Comparison of ENCODE assay signal across 8 mouse cellular contexts in the genomic region with DNA sequence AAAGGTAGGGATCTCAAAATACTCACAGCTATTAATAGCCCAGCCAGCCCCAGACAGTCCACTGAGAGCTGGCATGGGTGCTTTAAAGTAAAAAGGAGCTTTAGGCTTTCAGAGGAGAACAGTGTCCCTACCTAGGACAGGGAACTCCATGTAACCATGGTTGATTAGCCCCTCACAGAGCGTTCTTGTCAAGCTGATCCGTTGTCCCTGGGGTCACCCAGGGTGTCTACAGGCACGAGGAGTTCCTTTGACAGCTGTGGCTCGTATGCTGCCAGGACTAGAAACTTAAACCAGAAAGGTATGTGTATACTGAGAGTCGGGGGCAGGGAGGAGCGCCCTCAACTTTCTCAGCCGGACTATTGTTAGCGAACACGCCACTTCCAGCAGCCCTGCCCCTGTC. TPM values are rescaled to one million over a fixed set of nuclear protein-coding genes. Genes with fewer than 3 reads are reported as not detected.
A peak's percentile ranks its signal among the peaks of the same experiment; 100 is the strongest.
DNase-seq lines count a peak whose midpoint lies in the region; ATAC-seq lines count a peak whose summit lies in the region.

No protein-coding gene starts in this region.

- H3K4me1 ChIP-seq in kidney, embryonic 14.5 days (ENCODE audit: control insufficient read depth, insufficient read depth, low read length): peaks cover 29% of the 10 kb centered on the region
- peaks cover 42% of the 10 kb centered on the region for H3K4me1 ChIP-seq in embryonic facial prominence, embryonic 15.5 days
- H3K4me1 ChIP-seq in hindbrain, embryonic 14.5 days (replicated peaks; ENCODE audit: control insufficient read depth, insufficient read depth, low read length): peaks cover 22% of the 10 kb centered on the region
- peaks cover 32% of the 10 kb centered on the region for H3K4me1 ChIP-seq in midbrain, embryonic 16.5 days (ENCODE audit: control insufficient read depth, insufficient read depth, low read length)

- 34% methylated on average over 9 of the region's 9 CpGs for WGBS in kidney, embryonic 14.5 days
- WGBS in embryonic facial prominence, embryonic 15.5 days: 27% methylated on average over 9 of the region's 9 CpGs
- WGBS in hindbrain, embryonic 14.5 days: 75% methylated on average over 9 of the region's 9 CpGs
- WGBS in midbrain, embryonic 16.5 days: 66% methylated on average over 9 of the region's 9 CpGs

- ATAC-seq in kidney, embryonic 14.5 days (ENCODE audit: low FRiP score, low TSS enrichment): no peak
- ATAC-seq in embryonic facial prominence, embryonic 15.5 days (ENCODE audit: insufficient number of reproducible peaks, low FRiP score, low TSS enrichment, low read depth): no peak
- no peak for ATAC-seq in hindbrain, embryonic 14.5 days (ENCODE audit: low FRiP score)
- no peak for ATAC-seq in midbrain, embryonic 16.5 days
- no peak for ATAC-seq in frontal cortex, adult (ENCODE audit: low TSS enrichment)

- peak overlapping the region; percentile 53 for H3K4me2 ChIP-seq in kidney, embryonic 14.5 days (replicated peaks; ENCODE audit: low read depth, low read length)
- peak overlapping the region; percentile 80 for H3K4me2 ChIP-seq in embryonic facial prominence, embryonic 15.5 days (replicated peaks)
- H3K4me2 ChIP-seq in hindbrain, embryonic 14.5 days (replicated peaks): peak overlapping the region; percentile 91
- H3K4me2 ChIP-seq in midbrain, embryonic 16.5 days (ENCODE audit: low read length): peak overlapping the region; percentile 77; the same call in 1 of the 2 replicates

- no peaks in the 10 kb centered on the region for H3K27me3 ChIP-seq in kidney, embryonic 14.5 days (ENCODE audit: control insufficient read depth, insufficient read depth, low read length)
- no peaks in the 10 kb centered on the region for H3K27me3 ChIP-seq in embryonic facial prominence, embryonic 15.5 days
- no peaks in the 10 kb centered on the region for H3K27me3 ChIP-seq in hindbrain, embryonic 14.5 days (ENCODE audit: control insufficient read depth, insufficient read depth, low read length)
- no peaks in the 10 kb centered on the region for H3K27me3 ChIP-seq in midbrain, embryonic 16.5 days (ENCODE audit: control insufficient read depth, insufficient read depth, low read depth, low read length)

- DNase-seq in kidney, adult 8-10 months: no peak
- DNase-seq in hindbrain, embryonic 14.5 days (ENCODE audit: low spot score): no peak
- DNase-seq in embryo, embryonic 10.5 days (ENCODE audit: low spot score): no peak
- no peak for DNase-seq in kidney, adult 11 months

- H3K9me3 ChIP-seq in kidney, embryonic 14.5 days (ENCODE audit: control insufficient read depth, low read length): no peaks in the 10 kb centered on the region
- H3K9me3 ChIP-seq in embryonic facial prominence, embryonic 15.5 days (replicated peaks): no peaks in the 10 kb centered on the region
- no peaks in the 10 kb centered on the region for H3K9me3 ChIP-seq in hindbrain, embryonic 14.5 days (ENCODE audit: control insufficient read depth, low read length)
- H3K9me3 ChIP-seq in midbrain, embryonic 16.5 days (replicated peaks; ENCODE audit: control insufficient read depth, low read length, poor library complexity, severe bottlenecking): no peaks in the 10 kb centered on the region

- H3K36me3 ChIP-seq in kidney, embryonic 14.5 days (ENCODE audit: control insufficient read depth, insufficient read depth, low read length): peaks cover 53% of the 10 kb centered on the region
- H3K36me3 ChIP-seq in embryonic facial prominence, embryonic 15.5 days: peaks cover 50% of the 10 kb centered on the region
- peaks cover 49% of the 10 kb centered on the region for H3K36me3 ChIP-seq in hindbrain, embryonic 14.5 days (replicated peaks; ENCODE audit: control insufficient read depth, insufficient read depth)
- H3K36me3 ChIP-seq in midbrain, embryonic 16.5 days (ENCODE audit: control insufficient read depth, insufficient read depth, low read length): peaks cover 31% of the 10 kb centered on the region

- H3K27ac ChIP-seq in kidney, embryonic 14.5 days (ENCODE audit: low read depth, low read length): peak overlapping the region; percentile 92; the same call in 1 of the 2 replicates
- H3K27ac ChIP-seq in embryonic facial prominence, embryonic 15.5 days (replicated peaks): peak overlapping the region; percentile 93; the same call in 1 of the 2 replicates
- H3K27ac ChIP-seq in hindbrain, embryonic 14.5 days: no peak overlapping the region
- no peak overlapping the region for H3K27ac ChIP-seq in midbrain, embryonic 16.5 days (ENCODE audit: low read length)

- peak overlapping the region; percentile 59 for H3K4me3 ChIP-seq in kidney, embryonic 14.5 days (ENCODE audit: low read length)
- peak overlapping the region; percentile 90 for H3K4me3 ChIP-seq in embryonic facial prominence, embryonic 15.5 days (replicated peaks)
- H3K4me3 ChIP-seq in hindbrain, embryonic 14.5 days (replicated peaks; ENCODE audit: low read length): peak overlapping the region; percentile 91; the same call in 1 of the 2 replicates
- H3K4me3 ChIP-seq in midbrain, embryonic 16.5 days (ENCODE audit: low read depth, low read length): no peak overlapping the region

- peak overlapping the region; percentile 72 for H3K9ac ChIP-seq in kidney, embryonic 14.5 days (ENCODE audit: low read depth, low read length)
- 0 out of 2 replicates have a peak overlapping the region, but pooled peaks have one; percentile 16 for H3K9ac ChIP-seq in embryonic facial prominence, embryonic 15.5 days
- peak overlapping the region; percentile 6; the same call in 1 of the 2 replicates for H3K9ac ChIP-seq in hindbrain, embryonic 14.5 days
- H3K9ac ChIP-seq in midbrain, embryonic 16.5 days (ENCODE audit: low read depth, low read length): no peak overlapping the region

RNA-seq across cellular contexts. Expression of gene Mea1, which starts 0.3 kb away (rescaled TPM):
- 148 and 174 TPM in 2 replicates for polyA plus RNA-seq in kidney, embryonic 14.5 days (2014; fragmentation: Nextera tagmentation; extraction: Ambion mirVana)
- polyA plus RNA-seq in embryonic facial prominence, embryonic 15.5 days (2015; fragmentation: Nextera tagmentation; extraction: Ambion mirVana): 150 and 161 TPM in 2 replicates
- 279 and 280 TPM in 2 replicates for polyA plus RNA-seq in hindbrain, embryonic 14.5 days (2014; fragmentation: Nextera tagmentation; extraction: Ambion mirVana)
- polyA plus RNA-seq in midbrain, embryonic 16.5 days (2015; fragmentation: Nextera tagmentation; extraction: Ambion mirVana): 285 and 318 TPM in 2 replicates

RNA-seq across cellular contexts. Expression of gene Klhdc3, which starts 1.8 kb away (rescaled TPM):
- 91.0 and 110 TPM in 2 replicates for polyA plus RNA-seq in kidney, embryonic 14.5 days (2014; fragmentation: Nextera tagmentation; extraction: Ambion mirVana)
- 129 and 134 TPM in 2 replicates for polyA plus RNA-seq in embryonic facial prominence, embryonic 15.5 days (2015; fragmentation: Nextera tagmentation; extraction: Ambion mirVana)
- 154 and 155 TPM in 2 replicates for polyA plus RNA-seq in hindbrain, embryonic 14.5 days (2014; fragmentation: Nextera tagmentation; extraction: Ambion mirVana)
- 173 TPM in 2 replicates for polyA plus RNA-seq in midbrain, embryonic 16.5 days (2015; fragmentation: Nextera tagmentation; extraction: Ambion mirVana)

RNA-seq across cellular contexts. Expression of gene Rrp36, which starts 4.8 kb away (rescaled TPM):
- polyA plus RNA-seq in kidney, embryonic 14.5 days (2014; fragmentation: Nextera tagmentation; extraction: Ambion mirVana): 54.0 and 66.5 TPM in 2 replicates
- polyA plus RNA-seq in embryonic facial prominence, embryonic 15.5 days (2015; fragmentation: Nextera tagmentation; extraction: Ambion mirVana): 61.9 and 64.9 TPM in 2 replicates
- polyA plus RNA-seq in hindbrain, embryonic 14.5 days (2014; fragmentation: Nextera tagmentation; extraction: Ambion mirVana): 41.6 and 44.7 TPM in 2 replicates
- polyA plus RNA-seq in midbrain, embryonic 16.5 days (2015; fragmentation: Nextera tagmentation; extraction: Ambion mirVana): 51.8 and 52.4 TPM in 2 replicates

RNA-seq across cellular contexts. Expression of gene Ppp2r5d, which starts 26.0 kb away (rescaled TPM):
- polyA plus RNA-seq in kidney, embryonic 14.5 days (2014; fragmentation: Nextera tagmentation; extraction: Ambion mirVana): 61.1 and 99.9 TPM in 2 replicates
- polyA plus RNA-seq in embryonic facial prominence, embryonic 15.5 days (2015; fragmentation: Nextera tagmentation; extraction: Ambion mirVana): 91.7 and 93.2 TPM in 2 replicates
- 78.2 and 92.8 TPM in 2 replicates for polyA plus RNA-seq in hindbrain, embryonic 14.5 days (2014; fragmentation: Nextera tagmentation; extraction: Ambion mirVana)
- 94.8 and 102 TPM in 2 replicates for polyA plus RNA-seq in midbrain, embryonic 16.5 days (2015; fragmentation: Nextera tagmentation; extraction: Ambion mirVana)

RNA-seq across cellular contexts. Expression of gene Cul7, which starts 28.8 kb away (rescaled TPM):
- polyA plus RNA-seq in kidney, embryonic 14.5 days (2014; fragmentation: Nextera tagmentation; extraction: Ambion mirVana): 40.7 and 42.6 TPM in 2 replicates
- polyA plus RNA-seq in embryonic facial prominence, embryonic 15.5 days (2015; fragmentation: Nextera tagmentation; extraction: Ambion mirVana): 64.0 and 64.1 TPM in 2 replicates
- polyA plus RNA-seq in hindbrain, embryonic 14.5 days (2014; fragmentation: Nextera tagmentation; extraction: Ambion mirVana): 29.7 and 30.2 TPM in 2 replicates
- 41.9 and 47.6 TPM in 2 replicates for polyA plus RNA-seq in midbrain, embryonic 16.5 days (2015; fragmentation: Nextera tagmentation; extraction: Ambion mirVana)

Comparison
In these comparisons a context has a peak if more than half of its experiments do, and no peak if none do; other contexts are left out.
1. H3K27ac ChIP-seq: peak in kidney, embryonic 14.5 days (single experiment) and embryonic facial prominence, embryonic 15.5 days (single experiment); none in hindbrain, embryonic 14.5 days (single experiment) and midbrain, embryonic 16.5 days (single experiment).
2. Peak in every context shown above with its lines, with median percentiles within 50 percentile points of each other: H3K4me2 ChIP-seq.